Mouse (Mus musculus) myocyte (in vitro differentiated cells): ENCODE measurements at regions not wholly inside any gene's neighbourhood (a gene's known extent, or its start where the extent isn't known, plus 50 kb on each side); places are given as distances from the start of the nearest gene placed in this dataset.

ENCODE experiments used
- H3K27me3 ChIP-seq: one replicate; pipeline ENCODE4 v1.6.1; 2011; ENCODE audit not compliant: control insufficient read depth, insufficient read depth, insufficient read length
- H3K36me3 ChIP-seq: one replicate; pipeline ENCODE4 v1.6.1; 2011; ENCODE audit not compliant: control insufficient read depth, insufficient read depth
- H3K4me2 ChIP-seq: one replicate; pipeline ENCODE4 v1.6.1; 2011; ENCODE audit warnings: low read depth, control low read depth
- H3K4me3 ChIP-seq: one replicate; pipeline ENCODE4 v1.5.1; 2011; ENCODE audit warnings: mild to moderate bottlenecking, control low read depth, moderate library complexity
- H3K79me2 ChIP-seq: one replicate; pipeline ENCODE4 v1.6.1; 2011; ENCODE audit not compliant: control insufficient read depth, insufficient read depth
- H3ac ChIP-seq: one replicate; pipeline ENCODE4 v1.6.1; 2011; ENCODE audit not compliant: control insufficient read depth, insufficient read length
- CEBPB ChIP-seq: IDR thresholded peaks from 2 replicates; pipeline ENCODE4 v1.6.1; 2011; ENCODE audit warnings: mild to moderate bottlenecking, moderate library complexity; ENCODE audit not compliant: poor library complexity, insufficient read depth, severe bottlenecking
- E2F4 ChIP-seq: IDR thresholded peaks from one replicate; pipeline ENCODE4 v1.6.1; 2011; ENCODE audit warnings: mild to moderate bottlenecking, control low read depth, moderate library complexity; ENCODE audit not compliant: insufficient read depth
- MAX ChIP-seq: IDR thresholded peaks from one replicate; pipeline ENCODE4 v1.6.1; 2011; ENCODE audit warnings: low read depth, mild to moderate bottlenecking, control low read depth
- MYOD1 ChIP-seq, 3 experiments: IDR thresholded peaks; one replicate each; pipeline ENCODE4 v1.6.1; 2011; ENCODE audit warnings: control low read depth in 2 of 3, low read depth in 2 of 3, mild to moderate bottlenecking in 2 of 3, moderate library complexity in 1 of 3; ENCODE audit not compliant: insufficient read length in 2 of 3, control insufficient read depth in 1 of 3
- MYOG ChIP-seq, 3 experiments: IDR thresholded peaks; one replicate each; pipeline ENCODE4 v1.6.1; 2011; ENCODE audit warnings: control low read depth in 2 of 3, low read depth in 2 of 3, mild to moderate bottlenecking in 2 of 3; ENCODE audit not compliant: insufficient read length in 2 of 3, control insufficient read depth in 1 of 3, insufficient read depth in 1 of 3
- POLR2A ChIP-seq: IDR thresholded peaks from one replicate; pipeline ENCODE4 v1.6.1; 2011; ENCODE audit warnings: low read depth, mild to moderate bottlenecking, control low read depth, moderate library complexity; ENCODE audit not compliant: insufficient read length
- POLR2AphosphoS2 ChIP-seq: IDR thresholded peaks from one replicate; pipeline ENCODE4 v1.6.1; 2011; ENCODE audit warnings: low read depth, control low read depth; ENCODE audit not compliant: insufficient read length
- REST ChIP-seq: IDR thresholded peaks from one replicate; pipeline ENCODE4 v1.6.1; 2011; ENCODE audit warnings: mild to moderate bottlenecking, control low read depth, moderate library complexity; ENCODE audit not compliant: insufficient read depth, insufficient read length
- SRF ChIP-seq: IDR thresholded peaks from one replicate; pipeline ENCODE4 v1.6.1; 2011; ENCODE audit warnings: low read depth; ENCODE audit not compliant: control insufficient read depth, insufficient read length
- TCF12 ChIP-seq: IDR thresholded peaks from one replicate; pipeline ENCODE4 v1.6.1; 2011; ENCODE audit warnings: mild to moderate bottlenecking, control low read depth; ENCODE audit not compliant: poor library complexity, insufficient read depth, severe bottlenecking
- TCF3 ChIP-seq: IDR thresholded peaks from one replicate; pipeline ENCODE4 v1.6.1; 2011; ENCODE audit warnings: low read depth, control low read depth; ENCODE audit not compliant: insufficient read length
- USF1 ChIP-seq: IDR thresholded peaks from one replicate; pipeline ENCODE4 v1.6.1; 2011; ENCODE audit warnings: low read depth, mild to moderate bottlenecking, control low read depth, moderate library complexity

- Histone ChIP-seq H3K27me3 (no peaks in the 10 kb centered on the region), H3K36me3 (no peaks in the 10 kb centered on the region), H3K4me2 (no peak overlapping the region), H3K79me2 (no peaks in the 10 kb centered on the region), H3ac (no peak overlapping the region), H3K4me3 (no peak overlapping the region)
- TF ChIP-seq TCF12 = no peak
- no peak for TF ChIP-seq REST
- no peak for TF ChIP-seq TCF3
- no peak for TF ChIP-seq POLR2A
- no peak for TF ChIP-seq MYOG (IDR thresholded peaks at IDR 0.05; ENCODE audit: control insufficient read depth in 1 of 3, insufficient read depth in 1 of 3, insufficient read length in 2 of 3, low read depth in 2 of 3)
- TF ChIP-seq POLR2AphosphoS2 = no peak
- TF ChIP-seq USF1 = no peak
- TF ChIP-seq E2F4 = no peak
- no peak for TF ChIP-seq CEBPB
- no peak for TF ChIP-seq MYOD1 (IDR thresholded peaks at IDR 0.05; ENCODE audit: control insufficient read depth in 1 of 3, insufficient read length in 2 of 3, low read depth in 2 of 3)
Observed at GRCm38 (mm10) chr3:81752955-81753354, 179.4 kb upstream of the Ctso start.

GRCm38 (mm10) chr3:81760383-81760782 is 172.0 kb upstream of the Ctso start:
- no peak overlapping the region for H3K4me2 ChIP-seq
- no peaks in the 10 kb centered on the region for H3K36me3 ChIP-seq
- H3K4me3 ChIP-seq = no peak overlapping the region
- no peak for TF ChIP-seq CEBPB
- TF ChIP-seq TCF12 = no peak
- no peak for TF ChIP-seq USF1
- TF ChIP-seq SRF = no peak
- H3ac ChIP-seq = no peak overlapping the region
- H3K79me2 ChIP-seq = no peaks in the 10 kb centered on the region
- no peaks in the 10 kb centered on the region for H3K27me3 ChIP-seq

DNA sequence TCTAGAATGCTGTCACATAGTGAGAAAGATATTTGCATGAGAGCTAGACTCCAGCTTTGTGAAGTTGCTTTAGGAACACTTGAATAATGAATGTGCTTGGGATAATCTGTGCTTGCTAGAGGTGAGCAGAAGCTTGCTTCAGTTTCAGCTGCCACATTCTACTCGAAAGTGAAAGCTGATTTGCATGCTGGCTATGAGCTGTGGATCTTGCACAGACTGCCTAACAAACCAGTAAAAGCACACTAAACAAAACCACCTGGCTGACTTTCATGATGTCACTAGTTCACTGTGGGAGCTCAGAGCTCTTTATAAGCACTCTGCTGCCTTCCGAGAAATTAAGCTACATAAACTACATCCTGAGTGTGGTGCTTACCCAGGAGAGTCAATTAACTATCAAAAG is 171.5 kb upstream of the Ctso start:
- no peaks in the 10 kb centered on the region for H3K36me3 ChIP-seq
- TF ChIP-seq MYOG (IDR thresholded peaks at IDR 0.05; ENCODE audit: control insufficient read depth in 1 of 3, insufficient read depth in 1 of 3, insufficient read length in 2 of 3, low read depth in 2 of 3) (no peak), TCF3 (no peak), MAX (no peak), E2F4 (no peak), POLR2A (no peak), SRF (no peak), REST (no peak), POLR2AphosphoS2 (no peak), CEBPB (no peak), TCF12 (no peak)
- no peaks in the 10 kb centered on the region for H3K27me3 ChIP-seq
- H3K4me3 ChIP-seq = no peak overlapping the region
- H3ac ChIP-seq = no peak overlapping the region
- no peak overlapping the region for H3K4me2 ChIP-seq
- no peaks in the 10 kb centered on the region for H3K79me2 ChIP-seq

GRCm38 (mm10) chr3:81771812-81772211 is 160.6 kb upstream of the Ctso start:
- H3K4me2 ChIP-seq = no peak overlapping the region
- H3K4me3 ChIP-seq = no peak overlapping the region
- TF ChIP-seq POLR2A (no peak), E2F4 (no peak), SRF (no peak), REST (no peak), TCF12 (no peak), MYOG (IDR thresholded peaks at IDR 0.05; ENCODE audit: control insufficient read depth in 1 of 3, insufficient read depth in 1 of 3, insufficient read length in 2 of 3, low read depth in 2 of 3) (no peak), TCF3 (no peak), USF1 (no peak)
- no peak overlapping the region for H3ac ChIP-seq
- no peaks in the 10 kb centered on the region for H3K36me3 ChIP-seq
- H3K79me2 ChIP-seq = no peaks in the 10 kb centered on the region
- H3K27me3 ChIP-seq = no peaks in the 10 kb centered on the region

DNA sequence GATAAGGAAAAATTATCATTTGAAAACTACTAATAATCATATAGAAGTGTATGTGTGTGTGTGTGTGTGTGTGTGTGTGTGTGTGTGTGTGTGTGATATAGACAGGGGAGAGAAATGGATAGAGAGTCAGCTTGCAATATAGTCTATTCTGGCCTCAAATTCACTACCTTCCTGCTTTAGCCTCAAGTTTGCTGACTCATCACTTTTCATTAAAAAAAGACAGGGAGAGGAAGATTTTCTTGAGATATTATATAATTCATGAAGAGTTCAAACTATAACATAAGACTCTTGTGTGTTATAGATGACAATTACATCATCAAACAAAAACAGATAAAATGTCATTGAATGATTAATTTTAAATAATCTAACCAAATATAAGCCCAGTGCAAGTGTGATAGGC is 159.4 kb upstream of the Ctso start:
- Histone ChIP-seq H3ac (no peak overlapping the region), H3K27me3 (no peaks in the 10 kb centered on the region), H3K4me3 (no peak overlapping the region), H3K4me2 (no peak overlapping the region), H3K36me3 (no peaks in the 10 kb centered on the region), H3K79me2 (no peaks in the 10 kb centered on the region)
- no peak for TF ChIP-seq MAX
- no peak for TF ChIP-seq USF1
- no peak for TF ChIP-seq SRF
- TF ChIP-seq E2F4 = no peak
- no peak for TF ChIP-seq POLR2A
- no peak for TF ChIP-seq MYOD1 (IDR thresholded peaks at IDR 0.05; ENCODE audit: control insufficient read depth in 1 of 3, insufficient read length in 2 of 3, low read depth in 2 of 3)
- TF ChIP-seq POLR2AphosphoS2 = no peak
- no peak for TF ChIP-seq CEBPB
- no peak for TF ChIP-seq REST
- TF ChIP-seq TCF12 = no peak
